Mouse (Mus musculus): ENCODE data around the gene Lrrc4b. TPM values are rescaled to one million over a fixed set of nuclear protein-coding genes. Genes with fewer than 3 reads are reported as not detected.

The Lrrc4b gene
- polyA plus RNA-seq, 1 experiment from 2014 or later, result 1.8 TPM

DNA sequence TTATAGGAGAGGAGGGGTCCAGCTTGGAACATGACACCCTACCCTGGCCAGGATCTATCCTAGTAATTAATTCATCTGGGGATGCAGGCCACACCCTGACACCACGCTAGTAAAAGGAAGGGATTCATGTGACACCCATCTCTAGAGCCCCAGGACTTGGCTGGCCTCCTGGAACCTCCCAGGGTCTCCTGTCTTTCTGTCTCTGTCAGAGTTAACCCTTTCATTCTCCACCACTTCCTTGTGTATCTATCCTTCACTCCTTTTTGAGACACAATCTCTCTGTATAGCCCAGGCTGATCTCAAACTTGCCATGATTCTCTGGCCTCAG is 43.7 kb downstream of the Lrrc4b start:
- H3K27ac ChIP-seq, result peak overlapping the region; percentile 99
- 0 out of 2 replicates have a peak, but pooled peaks cover 4% of the 10 kb centered on the region for H3K27me3 ChIP-seq
- peak overlapping the region; percentile 75; the same call in 1 of the 2 replicates for H3K9ac ChIP-seq
- H3K36me3 ChIP-seq, result no peaks in the 10 kb centered on the region
- H3K4me3 ChIP-seq, result peak overlapping the region; percentile 56
- ATAC-seq (replicated peaks; ENCODE audit: insufficient number of reproducible peaks, insufficient read depth, low FRiP score, low read depth), result no peak; the same call in 1 of the 2 replicates
- peaks cover 59% of the 10 kb centered on the region for H3K4me1 ChIP-seq (replicated peaks)
- H3K9me3 ChIP-seq (replicated peaks), result no peaks in the 10 kb centered on the region
- H3K4me2 ChIP-seq, result peak overlapping the region; percentile 65
- WGBS, result 14% methylated on average over 1 of the region's 1 CpGs

DNA sequence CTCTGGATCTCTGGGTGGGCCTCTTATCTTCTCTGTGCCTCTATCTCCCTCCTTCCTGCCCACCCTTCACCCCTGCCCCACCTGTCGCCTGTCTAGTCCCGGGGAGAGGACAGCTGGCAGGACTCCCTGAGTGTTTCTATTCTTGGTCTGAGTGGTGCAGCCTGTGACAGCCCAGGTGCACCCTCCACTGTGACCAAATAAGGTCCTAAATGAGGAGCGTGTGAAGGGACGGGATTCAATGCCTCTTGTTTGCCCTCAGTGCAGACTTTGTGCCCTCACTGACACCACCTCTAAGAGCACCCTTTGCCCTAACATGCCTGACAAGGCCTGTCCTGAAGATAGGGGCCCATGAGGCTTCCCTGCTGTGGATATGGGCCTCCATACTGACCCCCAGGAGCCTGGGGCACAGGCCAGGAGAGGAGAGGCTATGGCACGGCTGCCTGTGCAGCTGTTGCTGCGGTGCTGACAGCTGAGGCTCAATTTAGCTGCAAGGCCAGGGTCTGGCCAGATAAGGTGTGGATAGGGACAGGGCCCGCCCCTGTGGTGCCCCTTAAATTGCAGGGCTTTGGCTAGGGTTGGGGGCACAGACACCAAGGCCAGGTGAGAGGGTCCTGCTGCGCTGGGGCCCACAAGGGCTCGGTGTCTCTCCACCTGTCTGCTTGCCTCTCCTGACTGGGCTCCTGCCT is 44.3 kb downstream of the Lrrc4b start:
- peak; percentile 75 for ATAC-seq (replicated peaks; ENCODE audit: insufficient number of reproducible peaks, insufficient read depth, low FRiP score, low read depth)
- Histone ChIP-seq H3K36me3 (no peaks in the 10 kb centered on the region), H3K9me3 (replicated peaks) (no peaks in the 10 kb centered on the region), H3K27ac (peak overlapping the region; percentile 99), H3K4me1 (replicated peaks) (peaks cover 57% of the 10 kb centered on the region), H3K4me3 (peak overlapping the region; percentile 56), H3K9ac (peak overlapping the region; percentile 75), H3K27me3 (0 out of 2 replicates have a peak, but pooled peaks cover 4% of the 10 kb centered on the region), H3K4me2 (peak overlapping the region; percentile 65)
- WGBS, result 12% methylated on average over 9 of the region's 9 CpGs

DNA sequence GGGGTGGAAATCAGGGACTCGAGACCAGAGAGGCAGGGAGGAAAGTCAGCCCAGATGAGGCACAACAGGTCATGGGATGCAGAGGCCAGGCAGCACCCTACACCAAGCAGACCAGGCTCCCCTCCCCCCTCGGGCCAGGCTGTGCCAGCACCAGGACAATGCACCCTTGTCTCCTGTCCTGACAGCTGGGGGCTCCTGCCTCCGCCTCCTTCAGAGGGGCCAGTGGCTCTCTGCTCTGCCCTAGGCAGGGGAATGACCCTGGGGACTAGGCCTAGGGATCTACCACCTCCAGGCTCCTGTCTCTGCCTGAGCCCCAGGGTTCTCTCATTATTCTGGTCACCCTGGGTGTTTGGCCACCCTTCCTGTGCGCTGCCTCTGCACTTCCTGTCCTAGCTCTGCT is 45.6 kb downstream of the Lrrc4b start:
- no peak for ATAC-seq (replicated peaks; ENCODE audit: insufficient number of reproducible peaks, insufficient read depth, low FRiP score, low read depth)
- H3K36me3 ChIP-seq, result no peaks in the 10 kb centered on the region
- peaks cover 46% of the 10 kb centered on the region for H3K4me1 ChIP-seq (replicated peaks)
- peak overlapping the region; percentile 99 for H3K27ac ChIP-seq
- 10% methylated on average over 4 of the region's 4 CpGs for WGBS
- H3K9me3 ChIP-seq (replicated peaks), result no peaks in the 10 kb centered on the region
- peak overlapping the region; percentile 75 for H3K9ac ChIP-seq
- H3K27me3 ChIP-seq, result 0 out of 2 replicates have a peak, but pooled peaks cover 4% of the 10 kb centered on the region
- H3K4me3 ChIP-seq, result peak overlapping the region; percentile 56
- H3K4me2 ChIP-seq, result peak overlapping the region; percentile 65

DNA sequence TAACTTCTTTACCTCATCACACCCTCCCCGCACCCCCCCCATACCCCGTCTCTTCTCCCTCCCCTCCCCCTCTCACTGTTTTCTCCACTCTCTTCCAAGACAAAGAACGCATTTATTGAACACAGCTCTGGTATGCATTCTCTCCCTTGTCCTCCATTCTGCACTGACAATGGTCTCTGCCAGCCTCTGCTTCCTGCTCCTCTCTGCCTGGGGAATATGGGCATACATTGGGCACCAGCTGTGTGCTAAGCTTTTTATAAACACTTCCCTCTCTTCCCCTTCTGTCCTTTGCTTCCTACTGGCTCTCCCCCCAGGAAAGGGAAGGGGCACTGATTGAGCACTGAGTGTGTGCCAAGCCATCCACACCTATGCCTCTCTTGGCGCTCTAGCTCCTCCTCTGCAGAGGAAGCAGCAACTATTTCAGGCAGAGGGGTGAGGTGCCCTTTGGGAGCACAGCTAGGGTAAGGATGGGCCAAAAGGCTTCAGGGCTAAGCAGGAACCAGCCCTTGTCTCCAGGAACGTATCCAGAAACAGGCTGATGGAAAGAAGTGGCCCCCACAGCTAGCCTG is 46.3 kb downstream of the Lrrc4b start:
- H3K36me3 ChIP-seq, result no peaks in the 10 kb centered on the region
- peak overlapping the region; percentile 56 for H3K4me3 ChIP-seq
- no peak for ATAC-seq (replicated peaks; ENCODE audit: insufficient number of reproducible peaks, insufficient read depth, low FRiP score, low read depth)
- peak overlapping the region; percentile 99 for H3K27ac ChIP-seq
- H3K4me2 ChIP-seq, result peak overlapping the region; percentile 65
- 0 out of 2 replicates have a peak, but pooled peaks cover 4% of the 10 kb centered on the region for H3K27me3 ChIP-seq
- H3K4me1 ChIP-seq (replicated peaks), result peaks cover 39% of the 10 kb centered on the region
- H3K9ac ChIP-seq, result peak overlapping the region; percentile 75
- H3K9me3 ChIP-seq (replicated peaks), result no peaks in the 10 kb centered on the region
- WGBS, result 12% methylated on average over 5 of the region's 5 CpGs

DNA sequence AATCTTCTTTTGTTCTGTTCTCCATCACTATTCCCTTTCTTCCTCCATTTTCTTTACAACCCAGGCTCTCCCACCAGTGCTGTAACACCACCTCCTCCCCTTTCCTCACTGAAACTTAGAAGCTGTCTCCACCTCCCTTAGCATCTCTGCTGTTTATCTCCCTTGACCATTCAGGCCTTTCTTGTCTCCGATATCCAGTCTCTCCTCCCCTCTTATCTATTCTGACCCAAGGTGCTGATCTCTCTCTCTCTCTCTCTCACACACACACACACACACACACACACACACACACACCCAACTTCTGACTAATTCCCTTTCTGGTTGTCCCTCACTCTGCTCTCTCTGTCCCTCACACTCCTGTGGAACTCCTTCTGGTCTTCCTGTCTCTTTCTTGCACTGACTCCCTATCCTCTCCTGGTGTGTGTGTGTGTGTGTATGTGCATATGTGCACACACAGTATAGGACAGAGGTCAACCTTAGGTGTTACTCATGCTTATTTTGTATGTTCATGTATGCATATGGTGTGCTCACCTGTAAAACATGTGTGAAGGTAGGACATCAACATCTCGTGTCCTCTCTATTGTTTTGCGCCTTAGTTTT is 54.1 kb downstream of the Lrrc4b start:
- Histone ChIP-seq H3K27me3 (no peaks in the 10 kb centered on the region), H3K36me3 (no peaks in the 10 kb centered on the region), H3K4me2 (peak overlapping the region; percentile 70), H3K4me3 (peak overlapping the region; percentile 36), H3K9ac (no peak overlapping the region; the same call in 1 of the 2 replicates), H3K4me1 (replicated peaks) (peaks cover 33% of the 10 kb centered on the region), H3K9me3 (replicated peaks) (no peaks in the 10 kb centered on the region), H3K27ac (peak overlapping the region; percentile 41)
- WGBS, result 27% methylated on average over 3 of the region's 3 CpGs
- ATAC-seq (replicated peaks; ENCODE audit: insufficient number of reproducible peaks, insufficient read depth, low FRiP score, low read depth), result no peak

DNA sequence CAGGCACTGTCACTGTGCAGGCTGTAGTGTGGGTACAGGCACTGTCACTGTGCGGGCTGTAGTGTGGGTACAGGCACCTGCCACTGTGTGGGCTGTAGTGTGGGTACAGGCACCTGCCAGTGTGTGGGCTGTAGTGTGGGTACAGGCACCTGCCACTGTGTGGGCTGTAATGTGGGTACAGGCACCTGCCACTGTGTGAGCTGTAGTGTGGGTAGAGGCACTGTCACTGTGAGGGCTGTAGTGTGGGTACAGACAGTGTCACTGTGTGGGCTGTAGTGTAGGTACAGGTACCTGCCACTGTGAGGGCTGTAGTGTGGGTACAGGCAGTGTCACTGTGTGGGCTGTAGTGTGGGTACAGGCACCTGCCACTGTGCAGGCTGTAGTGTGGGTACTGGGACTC is 55.3 kb downstream of the Lrrc4b start:
- ATAC-seq (replicated peaks; ENCODE audit: insufficient number of reproducible peaks, insufficient read depth, low FRiP score, low read depth), result no peak
- 0 out of 2 replicates have a peak, but pooled peaks cover under 1% of the 10 kb centered on the region for H3K36me3 ChIP-seq
- peak overlapping the region; percentile 62 for H3K27ac ChIP-seq
- H3K27me3 ChIP-seq, result no peaks in the 10 kb centered on the region
- H3K4me2 ChIP-seq, result peak overlapping the region; percentile 44
- peaks cover 35% of the 10 kb centered on the region for H3K4me1 ChIP-seq (replicated peaks)
- no peak overlapping the region for H3K9ac ChIP-seq
- WGBS, result 100% methylated on average over 1 of the region's 1 CpGs
- H3K9me3 ChIP-seq (replicated peaks), result no peaks in the 10 kb centered on the region
- peak overlapping the region; percentile 20 for H3K4me3 ChIP-seq

DNA sequence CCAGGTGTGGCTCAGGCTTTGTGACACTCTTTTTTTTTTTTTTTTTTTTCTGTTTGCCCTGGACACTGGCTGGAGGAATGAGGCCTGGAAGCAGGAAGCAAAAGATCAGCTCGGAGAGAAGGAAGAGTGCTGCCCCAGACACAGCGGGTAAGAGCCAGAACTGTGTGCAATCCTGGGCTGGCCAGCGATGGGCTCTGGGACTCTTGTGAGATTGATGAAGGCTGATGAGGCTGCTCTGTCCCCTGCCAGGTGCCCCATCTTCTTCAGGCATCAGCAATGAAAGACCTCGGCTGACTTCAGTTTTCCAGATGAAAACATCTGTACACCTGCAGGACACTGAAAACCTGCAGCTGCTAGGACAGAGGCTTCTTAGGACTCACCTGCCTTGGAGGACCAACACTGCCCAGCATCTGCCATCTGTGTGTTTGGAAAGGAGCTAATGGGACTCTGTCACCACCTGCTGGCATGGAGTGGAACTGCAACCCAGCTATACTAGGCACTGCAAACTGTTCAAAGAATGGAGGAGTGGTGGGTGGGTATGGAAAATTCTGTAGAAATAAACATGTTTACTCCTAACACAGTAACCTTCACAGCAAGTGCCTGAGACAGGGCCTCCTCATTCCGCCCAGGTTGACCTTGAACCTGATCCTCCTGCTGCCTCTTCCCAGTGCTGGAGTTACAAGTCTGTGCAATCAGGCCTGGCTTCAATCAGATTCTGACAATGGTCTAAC is 56.2 kb downstream of the Lrrc4b start:
- Histone ChIP-seq H3K9me3 (replicated peaks) (no peaks in the 10 kb centered on the region), H3K4me3 (no peak overlapping the region; the same call in 1 of the 2 replicates), H3K27me3 (no peaks in the 10 kb centered on the region), H3K4me1 (replicated peaks) (peaks cover 36% of the 10 kb centered on the region), H3K4me2 (peak overlapping the region; percentile 44), H3K9ac (no peak overlapping the region), H3K27ac (peak overlapping the region; percentile 62), H3K36me3 (peaks cover 8% of the 10 kb centered on the region; the same call in 1 of the 2 replicates)
- 0 out of 2 replicates have a peak, but pooled peaks have one; percentile 14 for ATAC-seq (replicated peaks; ENCODE audit: insufficient number of reproducible peaks, insufficient read depth, low FRiP score, low read depth)
- WGBS, result 26% methylated on average over 5 of the region's 5 CpGs

DNA sequence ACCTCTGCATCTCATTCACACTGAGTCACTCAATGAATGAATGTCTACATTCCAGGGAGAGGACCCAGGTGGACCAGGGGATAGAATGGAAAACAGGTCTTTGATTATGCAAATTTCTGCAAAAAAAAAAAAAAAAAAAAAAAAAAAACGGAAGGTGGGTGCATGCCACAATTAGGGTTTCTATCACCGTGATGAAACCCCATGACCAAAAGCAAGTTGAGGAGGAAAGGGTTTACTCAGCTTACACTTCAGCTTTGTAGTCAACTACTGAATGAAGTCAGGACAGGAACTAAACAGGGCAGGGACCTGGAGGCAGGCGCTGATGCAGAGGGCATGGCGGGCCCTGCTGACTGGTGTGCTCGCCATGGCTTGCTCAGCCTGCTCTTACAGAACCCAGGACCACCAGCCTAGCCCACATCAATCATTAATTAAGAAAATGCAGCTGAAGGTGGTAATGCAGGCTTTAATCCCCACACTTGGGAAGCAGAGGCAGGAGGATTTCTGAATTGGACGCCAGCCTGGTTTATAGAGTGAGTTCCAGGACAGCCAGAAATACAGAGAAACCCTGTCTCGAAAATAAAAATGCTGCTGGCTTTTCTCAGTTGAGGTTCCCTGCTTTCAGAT is 56.9 kb downstream of the Lrrc4b start:
- Histone ChIP-seq H3K4me1 (replicated peaks) (peaks cover 41% of the 10 kb centered on the region), H3K4me2 (no peak overlapping the region), H3K36me3 (peaks cover 15% of the 10 kb centered on the region; the same call in 1 of the 2 replicates), H3K9ac (no peak overlapping the region), H3K27ac (peak overlapping the region; percentile 62), H3K4me3 (no peak overlapping the region), H3K27me3 (no peaks in the 10 kb centered on the region), H3K9me3 (replicated peaks) (no peaks in the 10 kb centered on the region)
- no peak for ATAC-seq (replicated peaks; ENCODE audit: insufficient number of reproducible peaks, insufficient read depth, low FRiP score, low read depth)
- 68% methylated on average over 7 of the region's 7 CpGs for WGBS

DNA sequence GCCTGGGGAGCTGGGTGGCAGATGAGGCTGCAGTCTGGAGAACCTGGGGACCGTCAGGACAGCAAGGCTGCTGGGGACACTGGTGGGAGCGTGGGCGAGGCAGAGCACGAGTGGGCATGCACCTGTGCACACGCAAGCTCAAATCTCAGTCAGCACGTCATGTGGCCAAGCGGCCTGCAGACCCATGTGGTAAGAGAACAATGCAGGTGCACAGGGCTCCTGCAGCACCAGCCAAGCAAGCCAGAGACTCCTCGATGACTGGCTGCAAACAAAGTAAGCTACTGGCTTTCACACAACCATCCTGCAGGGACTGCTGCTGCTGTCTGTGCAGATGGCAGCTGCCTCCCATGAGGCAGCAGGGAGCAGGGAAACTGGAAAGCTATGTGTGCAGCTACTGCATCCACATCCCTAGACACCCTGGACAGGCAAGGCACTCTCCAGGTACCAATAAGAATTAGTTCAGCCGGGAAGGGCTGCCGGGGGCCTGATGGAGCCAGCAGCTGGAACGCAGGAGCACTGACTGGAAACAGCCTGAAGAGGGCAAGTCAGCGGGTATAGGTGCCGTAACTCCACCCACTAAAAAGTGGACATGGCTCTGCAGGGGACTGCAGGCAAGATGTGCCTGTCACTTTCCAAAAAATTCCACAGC is 58.2 kb downstream of the Lrrc4b start:
- H3K9me3 ChIP-seq (replicated peaks), result no peaks in the 10 kb centered on the region
- no peak overlapping the region for H3K4me2 ChIP-seq
- no peak overlapping the region for H3K4me3 ChIP-seq
- H3K27me3 ChIP-seq, result no peaks in the 10 kb centered on the region
- H3K4me1 ChIP-seq (replicated peaks), result peaks cover 41% of the 10 kb centered on the region
- H3K36me3 ChIP-seq, result peaks cover 29% of the 10 kb centered on the region; the same call in 1 of the 2 replicates
- no peak for ATAC-seq (replicated peaks; ENCODE audit: insufficient number of reproducible peaks, insufficient read depth, low FRiP score, low read depth)
- peak overlapping the region; percentile 67 for H3K27ac ChIP-seq
- WGBS, result 41% methylated on average over 13 of the region's 13 CpGs
- H3K9ac ChIP-seq, result no peak overlapping the region

DNA sequence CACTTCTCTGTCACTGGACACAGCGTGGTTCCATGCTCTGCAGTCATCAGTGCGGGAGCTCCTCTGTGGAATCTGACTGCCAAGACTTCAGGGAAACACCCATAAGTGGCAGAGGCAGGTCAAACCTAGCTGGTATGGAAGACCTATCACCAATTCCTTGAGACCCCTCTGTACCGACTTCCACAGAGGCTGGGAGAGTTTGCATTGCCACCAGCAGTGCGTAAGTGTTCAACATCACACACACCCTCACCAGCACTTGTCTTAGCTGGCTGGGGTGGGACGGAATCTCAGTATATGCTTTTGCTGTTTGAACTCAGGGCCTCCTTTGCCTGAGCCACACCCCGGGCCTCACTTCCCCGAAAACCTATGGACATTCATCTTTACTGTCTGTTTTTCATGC is 59.1 kb downstream of the Lrrc4b start:
- Histone ChIP-seq H3K36me3 (peaks cover 37% of the 10 kb centered on the region), H3K27me3 (no peaks in the 10 kb centered on the region), H3K9me3 (replicated peaks) (no peaks in the 10 kb centered on the region), H3K27ac (no peak overlapping the region), H3K4me1 (replicated peaks) (peaks cover 32% of the 10 kb centered on the region), H3K9ac (no peak overlapping the region), H3K4me3 (no peak overlapping the region), H3K4me2 (no peak overlapping the region)
- WGBS, result 86% methylated on average over 7 of the region's 7 CpGs
- ATAC-seq (replicated peaks; ENCODE audit: insufficient number of reproducible peaks, insufficient read depth, low FRiP score, low read depth), result no peak
